Mouse (Mus musculus): ENCODE data around the gene A930004D18Rik.

DNA sequence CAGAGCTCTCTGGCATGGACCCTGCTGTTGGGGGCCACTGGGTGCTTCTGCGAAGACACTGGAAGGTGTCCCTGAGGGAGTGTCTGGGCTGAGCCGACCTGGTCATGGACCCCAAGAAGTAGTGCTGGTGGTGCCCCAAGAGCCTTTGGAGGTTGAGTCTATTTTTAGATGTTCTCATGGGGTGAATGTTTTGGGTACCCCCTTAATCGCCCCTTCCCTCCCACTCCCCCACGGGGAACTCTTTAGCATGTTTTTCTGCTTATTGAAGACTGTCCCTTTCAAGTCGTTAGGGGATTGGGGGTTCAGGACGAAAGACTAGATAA, 28.1 kb upstream of the A930004D18Rik start:
- TF ChIP-seq POLR2A (IDR thresholded peaks at IDR 0.05; ENCODE audit: insufficient read depth, low read length) = no peak
- TF ChIP-seq CTCF (IDR thresholded peaks at IDR 0.05; ENCODE audit: low read depth, low read length) = no peak
